Mouse (Mus musculus): Measurements from ENCODE around the gene AI182371. TPM values are rescaled to one million over a fixed set of nuclear protein-coding genes. Genes with fewer than 3 reads are reported as not detected.

AI182371 gene
- polyA plus RNA-seq, 1 experiment from 2014 or later = 0.87 TPM

- Histone ChIP-seq H3K9ac (ENCODE audit: low read depth, low read length) (no peak overlapping the region), H3K27ac (ENCODE audit: low read length) (no peak overlapping the region), H3K4me2 (ENCODE audit: low read depth, low read length) (no peak overlapping the region), H3K4me1 (ENCODE audit: control insufficient read depth, insufficient read depth, low read length) (no peaks in the 10 kb centered on the region), H3K27me3 (replicated peaks; ENCODE audit: control insufficient read depth, insufficient read depth, low read length) (no peaks in the 10 kb centered on the region), H3K9me3 (ENCODE audit: control insufficient read depth, low read length) (no peaks in the 10 kb centered on the region), H3K36me3 (ENCODE audit: control insufficient read depth, insufficient read depth, low read length) (no peaks in the 10 kb centered on the region), H3K4me3 (ENCODE audit: low read length) (no peak overlapping the region)
- no peak for ATAC-seq
- WGBS = 71% methylated on average over 2 of the region's 2 CpGs
These were observed 9.2 kb upstream of the AI182371 start for GRCm38 (mm10) chr2:35110521-35110920.

- Histone ChIP-seq H3K27ac (ENCODE audit: low read length) (peak overlapping the region; percentile 84), H3K4me3 (ENCODE audit: low read length) (peak overlapping the region; percentile 93), H3K27me3 (replicated peaks; ENCODE audit: control insufficient read depth, insufficient read depth, low read length) (no peaks in the 10 kb centered on the region), H3K4me1 (ENCODE audit: control insufficient read depth, insufficient read depth, low read length) (no peaks in the 10 kb centered on the region), H3K9ac (ENCODE audit: low read depth, low read length) (peak overlapping the region; percentile 86), H3K4me2 (ENCODE audit: low read depth, low read length) (peak overlapping the region; percentile 89), H3K36me3 (ENCODE audit: control insufficient read depth, insufficient read depth, low read length) (no peaks in the 10 kb centered on the region), H3K9me3 (ENCODE audit: control insufficient read depth, low read length) (no peaks in the 10 kb centered on the region)
- WGBS = 1% methylated on average over 13 of the region's 13 CpGs
- ATAC-seq = no peak
These were observed 8.6 kb upstream of the AI182371 start for GRCm38 (mm10) chr2:35109924-35110304.

GRCm38 (mm10) chr2:35109141-35109923, 8.0 kb upstream of the AI182371 start, which contains the start of gene Cntrl:
Gene Cntrl (plus strand): TSS chr2:35109492.
- Histone ChIP-seq H3K9me3 (ENCODE audit: control insufficient read depth, low read length) (no peaks in the 10 kb centered on the region), H3K27ac (ENCODE audit: low read length) (peak within 1 kb of the TSS; percentile 84), H3K4me2 (ENCODE audit: low read depth, low read length) (peak within 1 kb of the TSS; percentile 89), H3K36me3 (ENCODE audit: control insufficient read depth, insufficient read depth, low read length) (no peaks in the 10 kb centered on the region), H3K4me3 (ENCODE audit: low read length) (peak within 1 kb of the TSS; percentile 93), H3K9ac (ENCODE audit: low read depth, low read length) (peak within 1 kb of the TSS; percentile 86), H3K4me1 (ENCODE audit: control insufficient read depth, insufficient read depth, low read length) (no peaks in the 10 kb centered on the region), H3K27me3 (replicated peaks; ENCODE audit: control insufficient read depth, insufficient read depth, low read length) (no peaks in the 10 kb centered on the region)
- peak; percentile 98 for ATAC-seq
- under 1% methylated on average over 61 of the region's 62 CpGs for WGBS

GRCm38 (mm10) chr2:35108712-35109111, 7.4 kb upstream of the AI182371 start:
- Histone ChIP-seq H3K9ac (ENCODE audit: low read depth, low read length) (peak overlapping the region; percentile 86), H3K27me3 (replicated peaks; ENCODE audit: control insufficient read depth, insufficient read depth, low read length) (no peaks in the 10 kb centered on the region), H3K9me3 (ENCODE audit: control insufficient read depth, low read length) (no peaks in the 10 kb centered on the region), H3K4me3 (ENCODE audit: low read length) (peak overlapping the region; percentile 93), H3K27ac (ENCODE audit: low read length) (peak overlapping the region; percentile 84), H3K36me3 (ENCODE audit: control insufficient read depth, insufficient read depth, low read length) (no peaks in the 10 kb centered on the region), H3K4me1 (ENCODE audit: control insufficient read depth, insufficient read depth, low read length) (no peaks in the 10 kb centered on the region), H3K4me2 (ENCODE audit: low read depth, low read length) (peak overlapping the region; percentile 89)
- ATAC-seq = peak; percentile 66
- WGBS = 30% methylated on average over 3 of the region's 3 CpGs

- H3K36me3 ChIP-seq (ENCODE audit: control insufficient read depth, insufficient read depth, low read length) = no peaks in the 10 kb centered on the region
- 56% methylated on average over 5 of the region's 5 CpGs for WGBS
- no peak overlapping the region for H3K27ac ChIP-seq (ENCODE audit: low read length)
- no peak overlapping the region for H3K4me3 ChIP-seq (ENCODE audit: low read length)
- no peak for ATAC-seq
- no peaks in the 10 kb centered on the region for H3K9me3 ChIP-seq (ENCODE audit: control insufficient read depth, low read length)
- no peak overlapping the region for H3K4me2 ChIP-seq (ENCODE audit: low read depth, low read length)
- H3K27me3 ChIP-seq (replicated peaks; ENCODE audit: control insufficient read depth, insufficient read depth, low read length) = no peaks in the 10 kb centered on the region
- H3K9ac ChIP-seq (ENCODE audit: low read depth, low read length) = no peak overlapping the region
- H3K4me1 ChIP-seq (ENCODE audit: control insufficient read depth, insufficient read depth, low read length) = no peaks in the 10 kb centered on the region
These were observed 6.8 kb upstream of the AI182371 start for GRCm38 (mm10) chr2:35107984-35108635.

GRCm38 (mm10) chr2:35104843-35105242, 3.5 kb upstream of the AI182371 start:
- ATAC-seq = no peak
- 54% methylated on average over 3 of the region's 3 CpGs for WGBS
- Histone ChIP-seq H3K4me3 (ENCODE audit: low read length) (no peak overlapping the region), H3K4me1 (ENCODE audit: control insufficient read depth, insufficient read depth, low read length) (no peaks in the 10 kb centered on the region), H3K27ac (ENCODE audit: low read length) (no peak overlapping the region), H3K36me3 (ENCODE audit: control insufficient read depth, insufficient read depth, low read length) (no peaks in the 10 kb centered on the region), H3K9me3 (ENCODE audit: control insufficient read depth, low read length) (no peaks in the 10 kb centered on the region), H3K27me3 (replicated peaks; ENCODE audit: control insufficient read depth, insufficient read depth, low read length) (no peaks in the 10 kb centered on the region), H3K9ac (ENCODE audit: low read depth, low read length) (no peak overlapping the region), H3K4me2 (ENCODE audit: low read depth, low read length) (no peak overlapping the region)

GRCm38 (mm10) chr2:35103558-35103957, 2.2 kb upstream of the AI182371 start:
- no peaks in the 10 kb centered on the region for H3K9me3 ChIP-seq (ENCODE audit: control insufficient read depth, low read length)
- H3K27me3 ChIP-seq (replicated peaks; ENCODE audit: control insufficient read depth, insufficient read depth, low read length) = no peaks in the 10 kb centered on the region
- no peaks in the 10 kb centered on the region for H3K36me3 ChIP-seq (ENCODE audit: control insufficient read depth, insufficient read depth, low read length)
- ATAC-seq = no peak
- no peak overlapping the region for H3K4me2 ChIP-seq (ENCODE audit: low read depth, low read length)
- no peak overlapping the region for H3K4me3 ChIP-seq (ENCODE audit: low read length)
- 64% methylated on average over 5 of the region's 5 CpGs for WGBS
- H3K9ac ChIP-seq (ENCODE audit: low read depth, low read length) = no peak overlapping the region
- H3K4me1 ChIP-seq (ENCODE audit: control insufficient read depth, insufficient read depth, low read length) = no peaks in the 10 kb centered on the region
- H3K27ac ChIP-seq (ENCODE audit: low read length) = no peak overlapping the region

- no peak for ATAC-seq
- Histone ChIP-seq H3K9ac (ENCODE audit: low read depth, low read length) (no peak overlapping the region), H3K4me2 (ENCODE audit: low read depth, low read length) (no peak overlapping the region), H3K4me3 (ENCODE audit: low read length) (no peak overlapping the region), H3K36me3 (ENCODE audit: control insufficient read depth, insufficient read depth, low read length) (no peaks in the 10 kb centered on the region), H3K27ac (ENCODE audit: low read length) (no peak overlapping the region), H3K27me3 (replicated peaks; ENCODE audit: control insufficient read depth, insufficient read depth, low read length) (no peaks in the 10 kb centered on the region), H3K4me1 (ENCODE audit: control insufficient read depth, insufficient read depth, low read length) (no peaks in the 10 kb centered on the region), H3K9me3 (ENCODE audit: control insufficient read depth, low read length) (no peaks in the 10 kb centered on the region)
These were observed 1.4 kb upstream of the AI182371 start for GRCm38 (mm10) chr2:35102777-35103176.

GRCm38 (mm10) chr2:35100529-35100928, 814 bp downstream of the AI182371 start:
- Histone ChIP-seq H3K4me2 (ENCODE audit: low read depth, low read length) (no peak overlapping the region), H3K9ac (ENCODE audit: low read depth, low read length) (no peak overlapping the region), H3K27ac (ENCODE audit: low read length) (no peak overlapping the region), H3K4me3 (ENCODE audit: low read length) (no peak overlapping the region), H3K4me1 (ENCODE audit: control insufficient read depth, insufficient read depth, low read length) (no peaks in the 10 kb centered on the region), H3K9me3 (ENCODE audit: control insufficient read depth, low read length) (no peaks in the 10 kb centered on the region), H3K36me3 (ENCODE audit: control insufficient read depth, insufficient read depth, low read length) (no peaks in the 10 kb centered on the region), H3K27me3 (replicated peaks; ENCODE audit: control insufficient read depth, insufficient read depth, low read length) (no peaks in the 10 kb centered on the region)
- WGBS = 69% methylated on average over 6 of the region's 6 CpGs
- ATAC-seq = no peak
